Comparison of ENCODE assay signal across 23 mouse cellular contexts in genomic region chr5:42278617-42279296, GRCm38 (mm10).
DNase-seq lines count a peak whose midpoint lies in the region; ATAC-seq and TF ChIP-seq lines count a peak whose summit lies in the region.
"Had no signal": no experiment of that assay in that cellular context is flagged by ENCODE, and none has a peak within 500 bp of the region (broad histone marks: within the 10 kb centered on the region; RNA-seq: fewer than 3 reads in every experiment).

No protein-coding gene starts in this region.

- no peaks in the 10 kb centered on the region for H3K9me3 ChIP-seq in embryonic facial prominence, embryonic 14.5 days (ENCODE audit: control insufficient read depth, low read length)
- H3K9me3 ChIP-seq in embryonic facial prominence, embryonic 10.5 days = no peaks in the 10 kb centered on the region
- H3K9me3 ChIP-seq in forebrain, postnatal 0 days (ENCODE audit: low read length) = no peaks in the 10 kb centered on the region
- H3K9me3 ChIP-seq in forebrain, embryonic 12.5 days = no peaks in the 10 kb centered on the region
- no peaks in the 10 kb centered on the region for H3K9me3 ChIP-seq in midbrain, embryonic 12.5 days
- H3K9me3 ChIP-seq in midbrain, postnatal 0 days (ENCODE audit: low read length) = no peaks in the 10 kb centered on the region
- no peaks in the 10 kb centered on the region for H3K9me3 ChIP-seq in midbrain, embryonic 15.5 days
- H3K9me3 ChIP-seq: embryonic facial prominence, embryonic 13.5 days; G1E; heart, embryonic 15.5 days had no signal

- no peaks in the 10 kb centered on the region for H3K4me1 ChIP-seq in embryonic facial prominence, embryonic 14.5 days (ENCODE audit: control insufficient read depth, insufficient read depth, low read length)
- no peaks in the 10 kb centered on the region for H3K4me1 ChIP-seq in embryonic facial prominence, embryonic 10.5 days
- no peaks in the 10 kb centered on the region for H3K4me1 ChIP-seq in forebrain, postnatal 0 days (ENCODE audit: insufficient read depth)
- no peaks in the 10 kb centered on the region for H3K4me1 ChIP-seq in forebrain, embryonic 12.5 days
- H3K4me1 ChIP-seq in midbrain, embryonic 12.5 days = no peaks in the 10 kb centered on the region
- H3K4me1 ChIP-seq in midbrain, postnatal 0 days (ENCODE audit: insufficient read depth, low read length) = no peaks in the 10 kb centered on the region
- H3K4me1 ChIP-seq in midbrain, embryonic 15.5 days = no peaks in the 10 kb centered on the region
- H3K4me1 ChIP-seq: embryonic facial prominence, embryonic 13.5 days; heart, embryonic 15.5 days had no signal

- no peak overlapping the region for H3K4me2 ChIP-seq in embryonic facial prominence, embryonic 14.5 days (ENCODE audit: low read depth, low read length)
- no peak overlapping the region for H3K4me2 ChIP-seq in forebrain, postnatal 0 days (ENCODE audit: low read depth)
- no peak overlapping the region for H3K4me2 ChIP-seq in forebrain, embryonic 12.5 days
- H3K4me2 ChIP-seq in midbrain, embryonic 12.5 days (replicated peaks) = no peak overlapping the region
- H3K4me2 ChIP-seq in midbrain, postnatal 0 days (ENCODE audit: low read depth, low read length, poor library complexity, severe bottlenecking) = no peak overlapping the region
- H3K4me2 ChIP-seq in midbrain, embryonic 15.5 days = no peak overlapping the region
- H3K4me2 ChIP-seq: embryonic facial prominence, embryonic 13.5 days; heart, embryonic 11.5 days; heart, embryonic 15.5 days had no signal

- no peaks in the 10 kb centered on the region for H3K36me3 ChIP-seq in embryonic facial prominence, embryonic 14.5 days (ENCODE audit: control insufficient read depth, insufficient read depth, low read length)
- no peaks in the 10 kb centered on the region for H3K36me3 ChIP-seq in embryonic facial prominence, embryonic 10.5 days (replicated peaks)
- no peaks in the 10 kb centered on the region for H3K36me3 ChIP-seq in forebrain, postnatal 0 days (ENCODE audit: insufficient read depth)
- H3K36me3 ChIP-seq in forebrain, embryonic 12.5 days (replicated peaks) = no peaks in the 10 kb centered on the region
- no peaks in the 10 kb centered on the region for H3K36me3 ChIP-seq in midbrain, embryonic 12.5 days
- H3K36me3 ChIP-seq in midbrain, postnatal 0 days (ENCODE audit: insufficient read depth, low read length) = no peaks in the 10 kb centered on the region
- H3K36me3 ChIP-seq in midbrain, embryonic 15.5 days (replicated peaks) = no peaks in the 10 kb centered on the region
- H3K36me3 ChIP-seq: embryonic facial prominence, embryonic 13.5 days; G1E; heart, embryonic 15.5 days had no signal

- H3K27me3 ChIP-seq in embryonic facial prominence, embryonic 14.5 days (replicated peaks; ENCODE audit: control insufficient read depth, insufficient read depth, low read length) = no peaks in the 10 kb centered on the region
- no peaks in the 10 kb centered on the region for H3K27me3 ChIP-seq in embryonic facial prominence, embryonic 10.5 days (replicated peaks; ENCODE audit: low read depth, poor library complexity, severe bottlenecking)
- H3K27me3 ChIP-seq in forebrain, postnatal 0 days (ENCODE audit: insufficient read depth, low read length) = no peaks in the 10 kb centered on the region
- no peaks in the 10 kb centered on the region for H3K27me3 ChIP-seq in forebrain, embryonic 12.5 days
- H3K27me3 ChIP-seq in midbrain, embryonic 12.5 days = no peaks in the 10 kb centered on the region
- H3K27me3 ChIP-seq in midbrain, postnatal 0 days (ENCODE audit: insufficient read depth, low read length) = no peaks in the 10 kb centered on the region
- H3K27me3 ChIP-seq in midbrain, embryonic 15.5 days (replicated peaks) = no peaks in the 10 kb centered on the region
- H3K27me3 ChIP-seq: embryonic facial prominence, embryonic 13.5 days; heart, embryonic 15.5 days had no signal

- DNase-seq in embryonic facial prominence, embryonic 14.5 days (ENCODE audit: low spot score) = peak; percentile 3
- DNase-seq in embryonic facial prominence, embryonic 10.5 days (ENCODE audit: low spot score) = no peak
- peak; percentile 9 for DNase-seq in forebrain, postnatal 0 days
- DNase-seq in midbrain, postnatal 0 days (ENCODE audit: low spot score) = no peak
- no peak for DNase-seq in adrenal gland, adult 8-10 months
- DNase-seq: adrenal gland, postnatal 10 days; B cell, adult 2 months; cerebellum, adult 11-12 months; cerebellum, adult 9-10 months; cerebellum, postnatal 25 days; gastrocnemius, postnatal 14 days; heart, adult 2 months; heart, postnatal 14 days; kidney, adult 11 months had no signal

- H3K4me3 ChIP-seq in embryonic facial prominence, embryonic 14.5 days (ENCODE audit: low read depth, low read length) = no peak overlapping the region
- no peak overlapping the region for H3K4me3 ChIP-seq in embryonic facial prominence, embryonic 10.5 days
- no peak overlapping the region for H3K4me3 ChIP-seq in forebrain, postnatal 0 days (ENCODE audit: low read depth, low read length)
- H3K4me3 ChIP-seq in forebrain, embryonic 12.5 days (replicated peaks) = no peak overlapping the region
- no peak overlapping the region for H3K4me3 ChIP-seq in midbrain, embryonic 12.5 days
- no peak overlapping the region for H3K4me3 ChIP-seq in midbrain, postnatal 0 days (ENCODE audit: low read depth, low read length)
- no peak overlapping the region for H3K4me3 ChIP-seq in midbrain, embryonic 15.5 days
- H3K4me3 ChIP-seq: embryonic facial prominence, embryonic 13.5 days; heart, adult 2 months; heart, embryonic 15.5 days had no signal

- no peak for TF ChIP-seq CTCF in forebrain, postnatal 0 days (IDR thresholded peaks at IDR 0.05; ENCODE audit: low read depth)
- TF ChIP-seq CTCF in midbrain, postnatal 0 days (IDR thresholded peaks at IDR 0.05) = no peak

- H3K9ac ChIP-seq in embryonic facial prominence, embryonic 14.5 days (ENCODE audit: low read depth, low read length) = no peak overlapping the region
- no peak overlapping the region for H3K9ac ChIP-seq in forebrain, postnatal 0 days
- H3K9ac ChIP-seq in forebrain, embryonic 12.5 days = no peak overlapping the region
- H3K9ac ChIP-seq in midbrain, embryonic 12.5 days (replicated peaks) = no peak overlapping the region
- no peak overlapping the region for H3K9ac ChIP-seq in midbrain, postnatal 0 days (replicated peaks; ENCODE audit: low read length, poor library complexity, severe bottlenecking)
- no peak overlapping the region for H3K9ac ChIP-seq in midbrain, embryonic 15.5 days
- H3K9ac ChIP-seq: embryonic facial prominence, embryonic 13.5 days; heart, embryonic 15.5 days had no signal

- ATAC-seq in embryonic facial prominence, embryonic 14.5 days (ENCODE audit: low read depth) = no peak; the same call in 1 of the 2 replicates
- peak; percentile 53; the same call in 1 of the 2 replicates for ATAC-seq in forebrain, postnatal 0 days
- ATAC-seq in forebrain, embryonic 12.5 days (ENCODE audit: low FRiP score) = no peak
- ATAC-seq in midbrain, embryonic 12.5 days (ENCODE audit: low FRiP score, low read depth) = peak; percentile 60
- no peak for ATAC-seq in midbrain, postnatal 0 days (ENCODE audit: low FRiP score)
- ATAC-seq in midbrain, embryonic 15.5 days (replicated peaks) = peak; percentile 83
- ATAC-seq: CD4-positive, CD25-positive, alpha-beta regulatory T cell, adult 4 months; inflammation-experienced regulatory T-cells, adult 6 months had no signal

- WGBS in embryonic facial prominence, embryonic 14.5 days = 64% methylated on average over 4 of the region's 4 CpGs
- 75% methylated on average over 4 of the region's 4 CpGs for WGBS in embryonic facial prominence, embryonic 10.5 days
- 44% methylated on average over 4 of the region's 4 CpGs for WGBS in forebrain, postnatal 0 days
- 67% methylated on average over 4 of the region's 4 CpGs for WGBS in forebrain, embryonic 12.5 days
- 51% methylated on average over 4 of the region's 4 CpGs for WGBS in midbrain, embryonic 12.5 days
- WGBS in midbrain, postnatal 0 days = 43% methylated on average over 4 of the region's 4 CpGs
- 30% methylated on average over 4 of the region's 4 CpGs for WGBS in midbrain, embryonic 15.5 days

- no peak overlapping the region for H3K27ac ChIP-seq in embryonic facial prominence, embryonic 14.5 days (replicated peaks; ENCODE audit: low read depth, low read length)
- no peak overlapping the region for H3K27ac ChIP-seq in embryonic facial prominence, embryonic 10.5 days (replicated peaks)
- H3K27ac ChIP-seq in forebrain, postnatal 0 days (ENCODE audit: low read depth, low read length) = no peak overlapping the region
- H3K27ac ChIP-seq in forebrain, embryonic 12.5 days = no peak overlapping the region
- H3K27ac ChIP-seq in midbrain, embryonic 12.5 days (replicated peaks) = no peak overlapping the region
- no peak overlapping the region for H3K27ac ChIP-seq in midbrain, postnatal 0 days (ENCODE audit: low read depth, low read length)
- H3K27ac ChIP-seq in midbrain, embryonic 15.5 days = no peak overlapping the region
- H3K27ac ChIP-seq: embryonic facial prominence, embryonic 13.5 days; heart, adult 2 months; heart, embryonic 15.5 days had no signal

Comparison
In these comparisons a context has a peak if more than half of its experiments do, and no peak if none do; other contexts are left out.
1. ATAC-seq: peak in forebrain, postnatal 0 days (single experiment), midbrain, embryonic 12.5 days (single experiment) and midbrain, embryonic 15.5 days (single experiment); none in embryonic facial prominence, embryonic 14.5 days (single experiment), forebrain, embryonic 12.5 days (single experiment) and midbrain, postnatal 0 days (single experiment).
2. DNase-seq: peak in embryonic facial prominence, embryonic 14.5 days (single experiment) and forebrain, postnatal 0 days (single experiment); none in embryonic facial prominence, embryonic 10.5 days (single experiment), midbrain, postnatal 0 days (single experiment) and adrenal gland, adult 8-10 months (single experiment).